Mouse (Mus musculus) liver, embryonic 13.5 days (tissue): ENCODE measurements around the gene Scn8a. TPM values are rescaled to one million over a fixed set of nuclear protein-coding genes. Genes with fewer than 3 reads are reported as not detected.

Source experiments
- ATAC-seq: fragments of 200-750 bp; cut with Nextera tagmentation; 2 replicates; pipeline ENCODE4 v1.8.0; 2017; ENCODE audit warnings: low read depth, mild to moderate bottlenecking, moderate number of reproducible peaks, moderate library complexity
- DNase-seq: peaks from one replicate; pipeline ENCODE4 v3.0.0; 2022
- H3K27ac ChIP-seq: fragments of 300-500 bp; sonication (generic); 2 replicates; pipeline ENCODE4 v1.5.1; 2015; ENCODE audit warnings: moderate library complexity, mild to moderate bottlenecking, inconsistent platforms
- H3K27me3 ChIP-seq: fragments of 300-500 bp; sonication (generic); 2 replicates; pipeline ENCODE4 v1.6.1; 2015; ENCODE audit warnings: mild to moderate bottlenecking, inconsistent platforms
- H3K36me3 ChIP-seq: fragments of 300-500 bp; sonication (generic); 2 replicates; pipeline ENCODE4 v1.6.1; 2015; ENCODE audit warnings: mild to moderate bottlenecking, inconsistent platforms
- H3K4me1 ChIP-seq: fragments of 300-500 bp; sonication (generic); replicated peaks from 2 replicates; pipeline ENCODE4 v1.6.1; 2015; ENCODE audit warnings: inconsistent platforms
- H3K4me2 ChIP-seq: fragments of 300-500 bp; sonication (generic); 2 replicates; pipeline ENCODE4 v1.6.1; 2015; ENCODE audit warnings: inconsistent platforms, mild to moderate bottlenecking, moderate library complexity
- H3K4me3 ChIP-seq: fragments of 300-500 bp; sonication (generic); replicated peaks from 2 replicates; pipeline ENCODE4 v1.5.1; 2015; ENCODE audit warnings: mild to moderate bottlenecking, inconsistent platforms
- H3K9ac ChIP-seq: fragments of 300-500 bp; sonication (generic); 2 replicates; pipeline ENCODE4 v1.6.1; 2015; ENCODE audit warnings: mild to moderate bottlenecking, inconsistent platforms
- H3K9me3 ChIP-seq: fragments of 300-500 bp; sonication (generic); replicated peaks from 2 replicates; pipeline ENCODE4 v1.6.1; 2016; ENCODE audit warnings: inconsistent platforms
- WGBS: fragments of 180-500 bp; shearing (Covaris S2); methylation state at CpG from one replicate; pipeline ENCODE4 v1.1.7; 2015; ENCODE audit not compliant: insufficient replicate concordance; 5-methylcytosine and 5-hydroxymethylcytosine counted together
- polyA plus RNA-seq: library from polyadenylated mRNA; unstranded; fragments of >200 nt; fragmentation: Nextera tagmentation; extraction: Ambion mirVana; gene quantifications from 2 replicates; pipeline ENCODE4 v1.2.1, GENCODE M21; 2015

Gene Scn8a
- polyA plus RNA-seq, 1 experiment from 2014 or later, result 0.10 TPM

GRCm38 (mm10) chr15:100954751-100955150 lies 85.1 kb downstream of the Scn8a start:
- Histone ChIP-seq H3K27ac (no peak overlapping the region), H3K27me3 (no peaks in the 10 kb centered on the region), H3K36me3 (no peaks in the 10 kb centered on the region), H3K4me2 (no peak overlapping the region), H3K9me3 (no peaks in the 10 kb centered on the region), H3K9ac (no peak overlapping the region), H3K4me1 (no peaks in the 10 kb centered on the region), H3K4me3 (no peak overlapping the region)
- 74% methylated on average over 16 of the region's 16 CpGs for WGBS
- ATAC-seq (no peak), DNase-seq (no peak)

- no peak overlapping the region for H3K4me2 ChIP-seq
- no peak overlapping the region for H3K27ac ChIP-seq
- no peak overlapping the region for H3K9ac ChIP-seq
- no peaks in the 10 kb centered on the region for H3K27me3 ChIP-seq
- no peaks in the 10 kb centered on the region for H3K36me3 ChIP-seq
- WGBS, result 65% methylated on average over 6 of the region's 6 CpGs
- H3K4me3 ChIP-seq, result no peak overlapping the region
- DNase-seq (no peak), ATAC-seq (no peak)
- H3K9me3 ChIP-seq, result no peaks in the 10 kb centered on the region
- H3K4me1 ChIP-seq, result no peaks in the 10 kb centered on the region
Measured at GRCm38 (mm10) chr15:100960958-100961357, 91.3 kb downstream of the Scn8a start.

DNA sequence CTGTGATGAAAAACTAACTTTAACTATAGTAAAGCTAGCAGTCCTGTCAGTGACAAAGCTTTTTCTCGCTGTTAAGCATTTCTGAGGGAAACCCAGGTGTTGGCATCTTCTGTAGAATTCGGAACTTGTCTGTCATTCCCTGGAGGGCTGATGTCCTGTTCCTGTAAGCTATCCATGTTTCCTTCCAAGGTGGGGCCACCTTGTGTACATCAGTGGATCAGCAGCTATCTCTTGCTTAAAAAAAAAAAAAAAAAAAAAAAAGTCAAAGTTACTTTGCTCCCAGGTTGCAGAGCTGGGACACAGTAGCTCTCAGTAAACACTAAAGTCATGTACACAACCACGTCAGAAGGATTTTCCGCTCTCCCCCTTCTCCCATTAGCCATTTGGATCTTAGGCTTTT lies 91.9 kb downstream of the Scn8a start:
- Histone ChIP-seq H3K9me3 (no peaks in the 10 kb centered on the region), H3K27ac (no peak overlapping the region), H3K27me3 (no peaks in the 10 kb centered on the region), H3K9ac (no peak overlapping the region), H3K4me2 (no peak overlapping the region), H3K36me3 (no peaks in the 10 kb centered on the region), H3K4me3 (no peak overlapping the region), H3K4me1 (no peaks in the 10 kb centered on the region)
- no peak for ATAC-seq
- WGBS, result 71% methylated on average over 4 of the region's 4 CpGs
- DNase-seq, result no peak

GRCm38 (mm10) chr15:100971443-100971842 lies 101.8 kb downstream of the Scn8a start:
- 70% methylated on average over 11 of the region's 11 CpGs for WGBS
- no peak for ATAC-seq
- H3K4me3 ChIP-seq, result no peak overlapping the region

GRCm38 (mm10) chr15:100972795-100973194 lies 103.1 kb downstream of the Scn8a start:
- WGBS, result 44% methylated on average over 11 of the region's 11 CpGs
- Histone ChIP-seq H3K27ac (no peak overlapping the region), H3K9me3 (no peaks in the 10 kb centered on the region), H3K9ac (no peak overlapping the region), H3K36me3 (no peaks in the 10 kb centered on the region), H3K4me1 (no peaks in the 10 kb centered on the region), H3K4me3 (no peak overlapping the region), H3K4me2 (no peak overlapping the region), H3K27me3 (no peaks in the 10 kb centered on the region)
- DNase-seq (no peak), ATAC-seq (no peak)

More at GRCm38 (mm10) chr15:100971443-100971842, 101.8 kb downstream of the Scn8a start:
- DNase-seq, result no peak
- H3K27me3 ChIP-seq, result no peaks in the 10 kb centered on the region; the same call in 1 of the 2 replicates
- no peak overlapping the region for H3K4me2 ChIP-seq
- no peaks in the 10 kb centered on the region for H3K36me3 ChIP-seq
- no peaks in the 10 kb centered on the region for H3K9me3 ChIP-seq
- H3K9ac ChIP-seq, result no peak overlapping the region
- no peaks in the 10 kb centered on the region for H3K4me1 ChIP-seq
- no peak overlapping the region for H3K27ac ChIP-seq

- Histone ChIP-seq H3K9me3 (no peaks in the 10 kb centered on the region), H3K4me1 (no peaks in the 10 kb centered on the region), H3K36me3 (no peaks in the 10 kb centered on the region), H3K9ac (no peak overlapping the region), H3K4me2 (no peak overlapping the region), H3K27me3 (no peaks in the 10 kb centered on the region), H3K4me3 (no peak overlapping the region), H3K27ac (no peak overlapping the region)
- DNase-seq, result no peak
- ATAC-seq, result no peak
- WGBS, result 65% methylated on average over 1 of the region's 1 CpGs
Measured at GRCm38 (mm10) chr15:100974679-100975078, 105.0 kb downstream of the Scn8a start.

DNA sequence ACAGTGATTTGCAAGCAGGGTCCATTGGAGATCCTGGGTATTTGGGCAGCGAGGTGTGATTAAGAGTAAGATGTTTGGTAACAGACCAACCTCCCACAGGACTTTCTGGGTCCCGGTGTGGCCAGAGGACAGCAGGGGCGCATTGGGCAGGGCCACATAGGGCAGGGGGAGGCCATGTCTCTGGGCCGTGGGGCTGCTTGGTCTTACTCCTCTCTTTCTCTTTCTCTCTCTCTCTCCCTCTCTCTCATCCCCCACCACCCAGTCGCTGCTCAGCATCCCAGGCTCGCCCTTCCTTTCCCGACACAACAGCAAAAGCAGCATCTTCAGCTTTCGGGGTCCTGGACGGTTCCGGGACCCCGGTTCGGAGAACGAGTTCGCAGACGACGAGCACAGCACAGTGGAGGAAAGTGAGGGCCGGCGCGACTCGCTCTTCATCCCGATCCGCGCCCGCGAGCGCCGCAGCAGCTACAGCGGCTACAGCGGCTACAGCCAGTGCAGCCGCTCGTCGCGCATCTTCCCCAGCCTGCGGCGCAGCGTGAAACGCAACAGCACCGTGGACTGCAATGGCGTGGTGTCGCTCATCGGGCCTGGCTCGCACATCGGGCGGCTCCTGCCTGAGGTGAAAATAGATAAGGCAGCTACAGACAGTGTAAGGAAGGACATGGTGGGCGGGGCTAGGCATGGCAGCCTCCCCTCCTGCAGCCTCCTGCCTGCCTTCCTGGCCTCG lies 113.9 kb downstream of the Scn8a start:
- Histone ChIP-seq H3K36me3 (no peaks in the 10 kb centered on the region), H3K4me2 (peak overlapping the region; percentile 54), H3K4me3 (peak overlapping the region; percentile 45), H3K27ac (no peak overlapping the region), H3K9ac (no peak overlapping the region), H3K4me1 (no peaks in the 10 kb centered on the region), H3K27me3 (peaks cover 43% of the 10 kb centered on the region), H3K9me3 (no peaks in the 10 kb centered on the region)
- no peak for DNase-seq
- no peak for ATAC-seq
- 2% methylated on average over 46 of the region's 46 CpGs for WGBS

GRCm38 (mm10) chr15:100984154-100984893 lies 114.7 kb downstream of the Scn8a start:
- H3K4me1 ChIP-seq, result no peaks in the 10 kb centered on the region
- peaks cover 43% of the 10 kb centered on the region for H3K27me3 ChIP-seq
- peak overlapping the region; percentile 54 for H3K4me2 ChIP-seq
- no peak overlapping the region for H3K9ac ChIP-seq
- H3K4me3 ChIP-seq, result peak overlapping the region; percentile 45
- H3K27ac ChIP-seq, result no peak overlapping the region
- no peak for DNase-seq
- ATAC-seq, result no peak
- H3K36me3 ChIP-seq, result no peaks in the 10 kb centered on the region
- 16% methylated on average over 12 of the region's 12 CpGs for WGBS
- no peaks in the 10 kb centered on the region for H3K9me3 ChIP-seq

GRCm38 (mm10) chr15:100986479-100986878 lies 116.8 kb downstream of the Scn8a start:
- Histone ChIP-seq H3K9ac (no peak overlapping the region), H3K4me1 (no peaks in the 10 kb centered on the region), H3K27me3 (peaks cover 36% of the 10 kb centered on the region), H3K4me2 (no peak overlapping the region), H3K36me3 (no peaks in the 10 kb centered on the region), H3K4me3 (no peak overlapping the region), H3K27ac (no peak overlapping the region), H3K9me3 (no peaks in the 10 kb centered on the region)
- no peak for DNase-seq
- 68% methylated on average over 10 of the region's 10 CpGs for WGBS
- no peak for ATAC-seq

DNA sequence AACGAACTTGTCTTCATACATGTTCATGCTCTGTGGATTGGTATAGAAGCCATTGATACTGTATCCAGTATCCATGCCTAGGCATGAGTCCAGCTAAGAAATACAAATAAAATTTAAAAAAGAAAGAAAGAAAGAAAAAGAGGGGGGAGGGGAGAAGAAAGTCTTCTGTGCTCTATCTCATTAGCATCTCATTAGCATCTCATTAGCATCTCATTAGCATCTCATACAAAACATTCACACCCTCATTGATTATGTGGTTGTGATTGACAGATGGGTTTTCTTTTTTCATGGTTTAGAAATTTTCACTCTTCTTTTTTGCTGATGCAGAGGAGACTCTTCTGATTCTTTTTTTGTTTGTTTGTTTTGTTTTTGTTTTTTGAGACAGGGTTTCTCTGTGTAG lies 117.4 kb downstream of the Scn8a start:
- Histone ChIP-seq H3K36me3 (no peaks in the 10 kb centered on the region), H3K4me2 (no peak overlapping the region), H3K9ac (no peak overlapping the region), H3K4me3 (no peak overlapping the region), H3K9me3 (no peaks in the 10 kb centered on the region), H3K4me1 (no peaks in the 10 kb centered on the region), H3K27ac (no peak overlapping the region), H3K27me3 (peaks cover 36% of the 10 kb centered on the region)
- 83% methylated on average over 1 of the region's 1 CpGs for WGBS
- DNase-seq (no peak), ATAC-seq (no peak)

DNA sequence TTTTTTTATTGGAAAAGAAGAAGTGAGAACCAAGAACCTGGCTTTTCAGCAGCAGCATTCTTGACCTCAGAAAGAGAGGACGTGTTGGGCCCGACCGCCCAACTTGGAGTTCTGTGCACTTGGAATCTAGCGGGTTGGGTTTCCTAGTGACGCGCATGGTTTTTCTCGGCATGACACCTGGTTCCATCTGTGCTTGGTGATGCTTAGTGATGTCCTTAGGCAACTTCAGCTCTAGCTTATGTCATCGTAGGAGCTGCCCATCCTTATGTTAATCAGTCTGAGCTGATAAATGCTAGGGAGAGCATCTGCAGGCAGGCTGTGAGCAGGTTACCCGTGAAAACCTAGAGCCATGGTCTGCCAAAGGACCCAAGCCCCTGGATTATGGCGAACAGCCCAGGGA lies 120.6 kb downstream of the Scn8a start:
- WGBS, result 81% methylated on average over 10 of the region's 10 CpGs
- DNase-seq, result no peak

GRCm38 (mm10) chr15:100997090-100997489 lies 127.4 kb downstream of the Scn8a start:
- Histone ChIP-seq H3K27ac (no peak overlapping the region), H3K9me3 (no peaks in the 10 kb centered on the region), H3K4me3 (no peak overlapping the region), H3K36me3 (no peaks in the 10 kb centered on the region), H3K9ac (no peak overlapping the region), H3K27me3 (no peaks in the 10 kb centered on the region), H3K4me1 (no peaks in the 10 kb centered on the region), H3K4me2 (no peak overlapping the region)
- DNase-seq, result no peak
- no peak for ATAC-seq
- 12% methylated on average over 4 of the region's 4 CpGs for WGBS

More for the DNA sequence above, 120.6 kb downstream of the Scn8a start:
- Histone ChIP-seq H3K4me3 (no peak overlapping the region), H3K4me2 (no peak overlapping the region), H3K9ac (no peak overlapping the region), H3K4me1 (no peaks in the 10 kb centered on the region), H3K27ac (no peak overlapping the region), H3K27me3 (peaks cover 7% of the 10 kb centered on the region), H3K9me3 (no peaks in the 10 kb centered on the region), H3K36me3 (no peaks in the 10 kb centered on the region)
- ATAC-seq, result no peak
